Mouse (Mus musculus) forebrain, embryonic 14.5 days (tissue): Measurements from ENCODE around the gene Mta1. TPM values are rescaled to one million over a fixed set of nuclear protein-coding genes. Genes with fewer than 3 reads are reported as not detected.

ENCODE experiments used
- ATAC-seq: fragments of 200-750 bp; cut with Nextera tagmentation; 2 replicates; pipeline ENCODE4 v1.8.0; 2017; ENCODE audit warnings: mild to moderate bottlenecking, moderate library complexity
- DNase-seq: peaks from one replicate; pipeline ENCODE4 v3.0.0-alpha.2; 2015; ENCODE audit warnings: low spot score
- H3K27ac ChIP-seq: fragments of 300-500 bp; sonication (generic); 2 replicates; pipeline ENCODE4 v1.5.1; 2014; ENCODE audit warnings: low read depth, mild to moderate bottlenecking, control low read depth, low read length, moderate library complexity
- H3K27me3 ChIP-seq: fragments of 300-500 bp; sonication (generic); replicated peaks from 2 replicates; pipeline ENCODE4 v1.6.1; 2014; ENCODE audit warnings: low read length, control low read depth, mixed read lengths; ENCODE audit not compliant: control insufficient read depth, insufficient read depth
- H3K36me3 ChIP-seq: fragments of 300-500 bp; sonication (generic); 2 replicates; pipeline ENCODE4 v1.6.1; 2014; ENCODE audit warnings: low read length, control low read depth; ENCODE audit not compliant: control insufficient read depth, insufficient read depth
- H3K4me1 ChIP-seq: fragments of 300-500 bp; sonication (generic); 2 replicates; pipeline ENCODE4 v1.6.1; 2014; ENCODE audit warnings: antibody characterized with exemption, low read length, control low read depth; ENCODE audit not compliant: control insufficient read depth, insufficient read depth
- H3K4me2 ChIP-seq: fragments of 300-500 bp; sonication (generic); 2 replicates; pipeline ENCODE4 v1.6.1; 2014; ENCODE audit warnings: mild to moderate bottlenecking, control low read depth, low read length
- H3K4me3 ChIP-seq: fragments of 300-500 bp; sonication (generic); 2 replicates; pipeline ENCODE4 v1.5.1; 2014; ENCODE audit warnings: low read depth, low read length, control low read depth
- H3K9ac ChIP-seq: fragments of 300-500 bp; sonication (generic); 2 replicates; pipeline ENCODE4 v1.6.1; 2014; ENCODE audit warnings: mild to moderate bottlenecking, low read length, control low read depth, moderate library complexity
- H3K9me3 ChIP-seq: fragments of 300-500 bp; sonication (generic); replicated peaks from 2 replicates; pipeline ENCODE4 v1.6.1; 2016; ENCODE audit warnings: low read length, control low read depth, mixed read lengths; ENCODE audit not compliant: control insufficient read depth
- WGBS: fragments of 180-500 bp; shearing (Covaris S2); extraction: QIAGEN DNeasy Blood & Tissue Kit; methylation state at CpG from one replicate; pipeline ENCODE4 v1.1.7; 2014; 5-methylcytosine and 5-hydroxymethylcytosine counted together
- microRNA-seq: library from miRNA; unstranded; fragments of <30 nt; microRNA quantifications from one replicate; pipeline ENCODE4, GENCODE M21; 2016
- polyA plus RNA-seq: library from polyadenylated mRNA; unstranded; fragments of >200 nt; fragmentation: Nextera tagmentation; extraction: Ambion mirVana; gene quantifications from 2 replicates; pipeline ENCODE4 v1.2.1, GENCODE M21; 2014

Gene Mta1
- polyA plus RNA-seq, 1 experiment from 2014 or later = 18.7 TPM

DNA sequence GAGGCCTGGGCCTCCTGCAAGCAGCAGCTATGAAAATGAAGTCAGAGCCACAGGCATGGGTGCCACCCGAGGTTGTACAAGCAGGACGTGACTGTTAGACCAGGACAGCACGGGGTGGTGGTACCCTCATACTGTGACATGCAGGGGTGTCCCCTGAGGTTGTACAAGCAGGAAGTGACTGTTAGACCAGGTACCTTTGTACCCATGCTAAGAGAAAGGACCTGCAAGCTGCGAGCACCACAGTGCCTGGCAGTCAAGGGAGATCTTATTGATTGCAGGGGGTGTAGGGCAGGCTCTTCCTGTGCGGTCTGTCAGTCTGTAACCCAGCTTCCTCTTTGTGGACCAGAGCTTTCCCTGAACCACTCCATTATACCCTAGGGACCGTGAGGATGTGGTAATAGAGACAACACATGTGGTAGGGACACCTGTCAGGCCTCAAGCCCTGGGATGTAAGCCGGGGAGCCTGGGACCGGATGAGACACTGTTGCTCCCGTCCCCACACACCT is 70.0 kb downstream of the Mta1 start:
- ATAC-seq (no peak), DNase-seq (no peak)
- no peak overlapping the region for H3K27ac ChIP-seq
- no peak overlapping the region for H3K9ac ChIP-seq
- peaks cover 12% of the 10 kb centered on the region for H3K36me3 ChIP-seq
- H3K4me2 ChIP-seq = no peak overlapping the region
- WGBS = 89% methylated on average over 9 of the region's 9 CpGs
- no peaks in the 10 kb centered on the region for H3K4me1 ChIP-seq
- H3K9me3 ChIP-seq = no peaks in the 10 kb centered on the region
- H3K27me3 ChIP-seq = no peaks in the 10 kb centered on the region
- H3K4me3 ChIP-seq = no peak overlapping the region

DNA sequence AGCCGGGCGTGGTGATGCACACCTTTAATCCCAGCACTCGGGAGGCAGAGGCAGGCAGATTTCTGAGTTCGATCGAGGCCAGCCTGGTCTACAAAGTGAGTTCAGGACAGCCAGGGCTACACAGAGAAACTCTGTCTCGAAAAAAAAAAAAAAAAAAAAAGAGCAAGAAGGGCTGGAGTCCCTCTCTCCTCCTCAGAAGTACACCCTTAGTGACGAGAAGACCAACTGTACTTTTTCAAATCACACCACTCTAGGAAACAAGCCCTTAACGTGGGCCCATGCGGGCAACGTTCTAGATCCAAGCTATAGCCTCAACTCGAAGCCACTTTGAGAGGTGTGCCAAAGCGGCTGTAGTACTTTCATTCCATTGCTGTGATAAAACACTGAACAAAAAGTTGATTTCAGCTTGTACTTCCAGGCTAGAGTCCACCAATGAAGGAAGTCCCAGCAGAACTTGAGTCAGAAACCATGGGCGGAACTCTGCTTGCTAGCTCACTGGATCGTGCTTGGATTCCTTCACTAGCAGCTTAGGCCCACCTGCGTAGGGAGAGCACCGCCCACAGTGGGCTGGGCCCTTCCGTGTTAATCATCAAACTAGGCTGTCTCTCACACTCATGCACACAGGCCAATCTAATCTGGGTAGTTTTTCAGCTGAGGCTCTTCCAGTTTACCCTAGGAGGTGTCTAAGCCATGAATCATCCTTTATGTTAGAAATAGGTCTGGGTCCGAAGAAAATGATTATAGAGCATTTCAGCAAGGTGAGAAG is 79.1 kb downstream of the Mta1 start:
- H3K9ac ChIP-seq = no peak overlapping the region
- no peaks in the 10 kb centered on the region for H3K27me3 ChIP-seq
- DNase-seq (no peak), ATAC-seq (no peak)
- no peak overlapping the region for H3K4me3 ChIP-seq
- no peaks in the 10 kb centered on the region for H3K4me1 ChIP-seq
- no peaks in the 10 kb centered on the region for H3K9me3 ChIP-seq
- no peaks in the 10 kb centered on the region for H3K36me3 ChIP-seq
- no peak overlapping the region for H3K27ac ChIP-seq
- H3K4me2 ChIP-seq = no peak overlapping the region
- 89% methylated on average over 18 of the region's 18 CpGs for WGBS

DNA sequence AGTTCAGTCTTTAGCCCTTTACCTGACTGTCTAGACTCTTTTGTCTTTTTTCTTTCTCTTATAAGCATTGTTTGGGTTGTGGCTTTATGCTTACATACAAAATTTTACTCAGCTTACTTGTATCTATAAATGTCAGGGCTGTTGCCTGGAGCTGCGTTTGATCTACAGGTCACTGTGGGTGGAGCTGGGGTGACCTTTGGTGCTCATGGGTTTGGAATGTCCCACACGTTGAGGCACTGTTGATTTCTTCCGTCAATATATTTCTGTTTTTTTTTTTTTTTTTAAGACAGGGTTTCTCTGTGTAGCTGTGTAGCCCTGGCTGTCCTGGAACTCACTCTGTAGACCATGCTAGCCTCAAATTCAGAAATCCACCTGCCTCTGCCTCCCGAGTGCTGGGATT is 82.9 kb downstream of the Mta1 start:
- ATAC-seq = no peak

DNA sequence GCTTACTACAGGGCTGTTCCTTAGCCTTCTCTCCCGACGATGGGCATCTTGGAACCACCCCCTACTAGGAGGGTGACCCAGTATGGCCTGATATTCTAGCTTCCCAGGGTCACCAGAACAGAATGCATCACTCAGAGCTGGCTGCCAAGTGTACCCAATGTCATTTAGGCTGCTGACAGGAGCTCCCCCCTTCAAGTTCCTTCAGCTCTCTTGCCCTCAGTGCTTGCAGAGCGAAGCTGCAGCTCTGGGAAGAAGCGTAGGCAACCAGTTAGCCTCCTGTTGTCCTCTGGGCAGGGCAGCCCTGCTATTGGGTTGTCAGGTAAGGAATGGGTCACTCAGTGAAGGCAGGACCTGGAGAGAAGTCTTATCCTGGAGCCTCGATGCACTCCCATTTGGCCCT is 86.9 kb downstream of the Mta1 start:
- 58% methylated on average over 5 of the region's 5 CpGs for WGBS
- no peak overlapping the region for H3K4me3 ChIP-seq
- H3K4me2 ChIP-seq = no peak overlapping the region
- H3K27ac ChIP-seq = no peak overlapping the region
- no peak for DNase-seq
- H3K27me3 ChIP-seq = no peaks in the 10 kb centered on the region
- ATAC-seq = no peak
- peaks cover 18% of the 10 kb centered on the region for H3K36me3 ChIP-seq
- H3K9me3 ChIP-seq = no peaks in the 10 kb centered on the region
- peaks cover 12% of the 10 kb centered on the region for H3K4me1 ChIP-seq
- no peak overlapping the region for H3K9ac ChIP-seq

More for the DNA sequence above, 82.9 kb downstream of the Mta1 start:
- WGBS = 82% methylated on average over 4 of the region's 4 CpGs
- Histone ChIP-seq H3K9ac (no peak overlapping the region), H3K27me3 (no peaks in the 10 kb centered on the region), H3K9me3 (no peaks in the 10 kb centered on the region), H3K27ac (no peak overlapping the region), H3K4me3 (no peak overlapping the region), H3K4me2 (no peak overlapping the region), H3K36me3 (no peaks in the 10 kb centered on the region), H3K4me1 (no peaks in the 10 kb centered on the region)
- no peak for DNase-seq

DNA sequence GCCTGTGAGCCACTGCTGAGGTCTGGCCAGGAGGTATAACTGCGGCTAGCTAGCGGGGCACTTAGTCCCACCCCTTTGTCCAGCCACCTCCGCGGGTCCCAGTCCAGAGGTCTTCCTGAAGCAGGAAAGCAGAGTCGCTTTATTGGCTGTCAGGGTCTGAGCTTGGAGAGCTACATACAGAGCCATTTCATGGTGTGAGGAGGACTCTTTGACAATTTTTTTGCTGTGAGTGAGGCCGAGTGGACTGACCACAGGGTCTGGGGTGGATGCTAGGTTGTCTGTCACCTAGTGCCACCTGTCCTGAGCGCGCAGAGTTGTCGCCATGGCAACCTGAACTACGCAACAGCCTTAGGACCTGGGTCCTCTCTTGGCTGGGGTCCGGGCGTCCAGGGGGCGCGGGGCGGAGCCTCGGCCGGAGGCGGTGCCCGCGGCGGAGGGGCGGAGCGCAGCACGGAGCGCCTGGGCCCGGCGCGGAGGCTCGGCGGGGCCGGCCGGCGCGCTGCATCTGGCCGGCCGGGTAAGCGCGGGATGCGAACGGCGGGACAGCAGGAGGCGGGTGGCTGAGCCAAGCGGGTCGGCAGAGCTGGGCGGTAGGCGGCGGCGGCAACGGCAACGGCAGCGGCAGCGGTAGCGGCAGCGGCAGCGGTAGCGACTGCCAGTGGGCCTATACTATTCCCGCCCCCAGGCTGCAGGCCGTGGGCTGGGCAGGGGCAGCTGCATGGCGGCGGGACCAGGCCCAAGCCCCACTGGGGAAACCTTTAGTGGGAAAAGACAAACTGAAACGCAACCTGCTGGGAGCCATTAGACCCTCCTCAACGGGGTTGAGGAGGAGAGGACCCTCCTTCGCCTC is 87.6 kb downstream of the Mta1 start, which contains the start of gene Tmem121:
Gene Tmem121 (plus strand): TSS at position 489 of the 850 bp plus-strand sequence.
- Histone ChIP-seq H3K4me2 (peak within 1 kb of the TSS; percentile 68), H3K36me3 (peaks cover 25% of the 10 kb centered on the region), H3K27me3 (no peaks in the 10 kb centered on the region), H3K9me3 (no peaks in the 10 kb centered on the region), H3K27ac (no peak within 1 kb of the TSS; the same call in 1 of the 2 replicates), H3K9ac (peak within 1 kb of the TSS; percentile 88), H3K4me3 (peak within 1 kb of the TSS; percentile 71), H3K4me1 (peaks cover 12% of the 10 kb centered on the region)
- DNase-seq (peak; percentile 58), ATAC-seq (peak; percentile 72)
- under 1% methylated on average over 62 of the region's 63 CpGs for WGBS

DNA sequence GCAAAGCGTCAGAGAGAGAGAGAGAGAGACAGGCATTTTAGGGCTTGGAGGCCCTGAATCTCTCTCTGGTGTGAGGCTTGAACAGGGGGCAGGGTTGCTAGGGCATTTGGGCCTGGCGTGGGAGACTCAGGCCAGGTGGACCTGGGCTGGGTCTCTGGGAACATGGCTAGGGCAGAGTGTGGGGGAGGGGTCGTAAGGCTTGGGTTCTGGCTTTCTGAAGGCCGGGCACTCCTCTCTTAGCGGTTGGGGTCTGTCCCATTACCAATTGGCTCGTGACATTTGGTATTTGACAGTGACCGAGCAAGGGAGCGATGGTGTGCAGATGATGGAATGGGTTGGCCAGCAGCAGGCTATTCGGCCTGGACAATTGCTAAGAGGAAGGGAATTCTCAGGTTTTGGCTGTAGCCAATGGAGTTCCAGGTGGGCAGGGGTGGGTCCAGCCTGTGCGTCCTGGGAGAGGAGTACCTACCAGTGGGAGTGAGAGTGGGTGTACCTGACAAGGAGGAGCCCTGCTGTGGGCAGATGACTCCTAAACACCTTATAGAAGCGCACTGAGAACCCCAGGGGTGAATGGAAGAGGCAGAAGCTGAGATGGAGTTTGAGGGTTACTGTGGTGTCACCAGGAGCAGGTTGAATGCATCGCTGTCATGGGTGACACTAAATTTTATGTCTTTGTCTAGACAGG is 88.4 kb downstream of the Mta1 start:
- Histone ChIP-seq H3K4me2 (peak overlapping the region; percentile 68), H3K4me1 (peaks cover 12% of the 10 kb centered on the region), H3K9ac (peak overlapping the region; percentile 88), H3K27ac (no peak overlapping the region), H3K27me3 (no peaks in the 10 kb centered on the region), H3K9me3 (no peaks in the 10 kb centered on the region), H3K36me3 (peaks cover 32% of the 10 kb centered on the region), H3K4me3 (peak overlapping the region; percentile 71)
- DNase-seq (no peak), ATAC-seq (peak; percentile 7)
- WGBS = 34% methylated on average over 12 of the region's 12 CpGs

Small RNA genes lying within 50 kb of the gene (microRNA-seq; reads per million reads assigned to microRNA genes)
- not detected for gene Gm44471

Other genes starting within 250 kb of the Mta1 start
- not detected in 2 replicates for gene Gpr132, start 230.1 kb upstream of the Mta1 start, polyA plus RNA-seq
- gene Jag2, start 168.5 kb upstream of the Mta1 start, polyA plus RNA-seq = 5.3 and 7.5 TPM in 2 replicates
- gene Nudt14, start 156.2 kb upstream of the Mta1 start, polyA plus RNA-seq = 62.8 and 75.9 TPM in 2 replicates
- gene Btbd6, start 121.8 kb upstream of the Mta1 start, polyA plus RNA-seq = 35.0 and 37.5 TPM in 2 replicates
- 43.0 and 51.0 TPM in 2 replicates for gene Brf1, start 97.6 kb upstream of the Mta1 start, polyA plus RNA-seq
- 16.1 and 21.6 TPM in 2 replicates for gene Pacs2, start 83.8 kb upstream of the Mta1 start, polyA plus RNA-seq
- gene Tex22, start 23.8 kb upstream of the Mta1 start, polyA plus RNA-seq = not detected in 2 replicates
- 354 and 404 TPM in 2 replicates for gene Crip2, start 42.0 kb downstream of the Mta1 start, polyA plus RNA-seq
- gene Crip1, start 48.0 kb downstream of the Mta1 start, polyA plus RNA-seq = 32.5 and 46.1 TPM in 2 replicates
- 9.5 and 10.2 TPM in 2 replicates for gene Tedc1, start 58.1 kb downstream of the Mta1 start, polyA plus RNA-seq
- gene Tmem121, start 87.7 kb downstream of the Mta1 start, polyA plus RNA-seq = 28.9 and 31.5 TPM in 2 replicates